Mouse (Mus musculus) hindbrain, embryonic 12.5 days (tissue): Measurements from ENCODE around the gene Ptpa. TPM values are rescaled to one million over a fixed set of nuclear protein-coding genes. Genes with fewer than 3 reads are reported as not detected.

ENCODE experiments used
- ATAC-seq: fragments of 200-750 bp; cut with Nextera tagmentation; 2 replicates; pipeline ENCODE4 v1.8.0; 2017; ENCODE audit warnings: moderate TSS enrichment; ENCODE audit not compliant: low FRiP score
- H3K27ac ChIP-seq: fragments of 300-500 bp; sonication (generic); 2 replicates; pipeline ENCODE4 v1.5.1; 2016; ENCODE audit warnings: mild to moderate bottlenecking
- H3K27me3 ChIP-seq: fragments of 300-500 bp; sonication (generic); 2 replicates; pipeline ENCODE4 v1.6.1; 2016; ENCODE audit warnings: mild to moderate bottlenecking
- H3K36me3 ChIP-seq: fragments of 300-500 bp; sonication (generic); 2 replicates; pipeline ENCODE4 v1.6.1; 2016; ENCODE audit warnings: mild to moderate bottlenecking
- H3K4me1 ChIP-seq: fragments of 300-500 bp; sonication (generic); 2 replicates; pipeline ENCODE4 v1.6.1; 2016
- H3K4me2 ChIP-seq: fragments of 300-500 bp; sonication (generic); replicated peaks from 2 replicates; pipeline ENCODE4 v1.6.1; 2016; ENCODE audit warnings: mild to moderate bottlenecking
- H3K4me3 ChIP-seq: fragments of 300-500 bp; sonication (generic); 2 replicates; pipeline ENCODE4 v1.5.1; 2016; ENCODE audit warnings: mild to moderate bottlenecking
- H3K9ac ChIP-seq: fragments of 300-500 bp; sonication (generic); 2 replicates; pipeline ENCODE4 v1.6.1; 2016; ENCODE audit warnings: mild to moderate bottlenecking, moderate library complexity
- H3K9me3 ChIP-seq: fragments of 300-500 bp; sonication (generic); replicated peaks from 2 replicates; pipeline ENCODE4 v1.6.1; 2016; ENCODE audit warnings: mild to moderate bottlenecking
- WGBS: fragments of 180-500 bp; shearing (Covaris S2); methylation state at CpG from one replicate; pipeline ENCODE4 v1.1.7; 2016; 5-methylcytosine and 5-hydroxymethylcytosine counted together
- polyA plus RNA-seq: library from polyadenylated mRNA; unstranded; fragments of >200 nt; fragmentation: Nextera tagmentation; extraction: Ambion mirVana; gene quantifications from 2 replicates; pipeline ENCODE4 v1.2.1, GENCODE M21; 2016

Ptpa gene
- polyA plus RNA-seq, 1 experiment from 2014 or later, result 133 TPM

DNA sequence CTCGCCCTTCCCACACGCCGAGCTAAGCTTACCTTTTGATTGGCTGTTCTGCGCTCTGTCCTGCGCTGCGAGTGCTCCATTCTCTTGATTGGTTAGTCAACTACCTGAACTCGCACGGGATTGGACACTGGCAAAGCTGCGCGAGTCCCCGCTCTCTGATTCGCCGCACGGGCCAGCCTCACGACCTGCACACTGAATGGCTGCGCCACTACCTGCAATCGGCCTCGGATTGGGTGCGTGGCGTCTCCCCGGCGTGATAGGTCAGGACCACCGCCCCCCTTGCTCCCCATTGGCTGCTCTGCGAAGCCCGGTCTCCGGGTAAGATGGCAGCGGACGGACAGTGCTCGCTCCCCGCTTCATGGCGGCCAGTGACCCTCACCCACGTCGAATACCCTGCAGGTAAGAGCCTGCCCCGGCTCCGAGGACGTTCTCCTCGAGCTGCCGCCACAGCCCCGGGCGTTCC, 23.7 kb upstream of the Ptpa start, which contains the start of gene Dolpp1:
Gene Dolpp1 (plus strand): TSS at position 141 of the 463 bp plus-strand sequence.
- H3K9me3 ChIP-seq, result no peaks in the 10 kb centered on the region
- peak within 1 kb of the TSS; percentile 64 for H3K4me3 ChIP-seq
- H3K27ac ChIP-seq, result peak within 1 kb of the TSS; percentile 90
- whole genome bisulfite sequencing, result under 1% methylated on average over 40 of the region's 40 CpGs
- peaks cover 16% of the 10 kb centered on the region for H3K36me3 ChIP-seq
- H3K27me3 ChIP-seq, result no peaks in the 10 kb centered on the region
- ATAC-seq, result peak; percentile 99
- H3K9ac ChIP-seq, result peak within 1 kb of the TSS; percentile 88
- peak within 1 kb of the TSS; percentile 99 for H3K4me2 ChIP-seq
- H3K4me1 ChIP-seq, result peaks cover 17% of the 10 kb centered on the region

DNA sequence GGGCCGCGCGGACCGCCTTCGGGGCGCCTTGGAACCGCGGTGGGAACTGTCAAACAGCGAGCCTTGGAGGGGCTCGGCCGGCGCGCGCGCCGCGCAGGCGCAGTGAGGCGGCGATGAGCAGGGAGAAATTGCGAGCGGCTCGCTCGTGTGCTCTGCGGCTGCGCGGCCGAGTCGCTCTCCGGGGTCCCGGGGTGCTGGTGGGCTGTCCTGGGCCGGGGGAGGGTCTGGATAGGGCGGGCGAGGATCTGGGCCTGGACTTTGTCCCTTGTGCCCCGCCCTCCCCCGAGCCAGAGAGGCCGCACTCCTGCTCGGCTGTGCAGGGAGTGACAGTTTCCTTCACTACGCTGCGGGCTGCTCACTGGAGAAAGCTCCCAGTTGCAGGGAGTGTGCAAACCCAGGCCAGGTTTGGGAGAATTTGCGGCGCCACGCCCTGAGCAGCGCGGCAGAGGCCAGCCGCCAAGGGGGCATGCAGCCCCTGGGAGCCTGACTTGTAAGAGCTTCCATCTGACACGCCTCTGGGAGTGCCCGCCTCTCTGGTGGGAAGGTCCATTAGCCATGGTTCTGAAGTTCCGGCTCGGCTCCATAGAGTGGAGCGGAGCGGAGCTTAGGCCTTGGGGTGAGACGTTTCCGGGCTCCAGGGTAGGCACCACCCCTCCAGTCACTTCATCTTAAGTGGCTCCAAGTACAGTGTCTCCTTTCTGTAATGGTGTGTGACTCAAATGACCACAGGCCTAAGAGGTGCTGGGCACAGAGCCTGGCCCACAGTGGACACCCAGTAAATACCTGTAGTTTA, 23.1 kb upstream of the Ptpa start:
- Histone ChIP-seq H3K4me1 (peaks cover 17% of the 10 kb centered on the region), H3K9ac (peak overlapping the region; percentile 88), H3K4me3 (peak overlapping the region; percentile 64), H3K27me3 (no peaks in the 10 kb centered on the region), H3K27ac (peak overlapping the region; percentile 90), H3K36me3 (peaks cover 22% of the 10 kb centered on the region), H3K4me2 (peak overlapping the region; percentile 99), H3K9me3 (no peaks in the 10 kb centered on the region)
- ATAC-seq, result peak; percentile 83
- WGBS, result under 1% methylated on average over 53 of the region's 54 CpGs

DNA sequence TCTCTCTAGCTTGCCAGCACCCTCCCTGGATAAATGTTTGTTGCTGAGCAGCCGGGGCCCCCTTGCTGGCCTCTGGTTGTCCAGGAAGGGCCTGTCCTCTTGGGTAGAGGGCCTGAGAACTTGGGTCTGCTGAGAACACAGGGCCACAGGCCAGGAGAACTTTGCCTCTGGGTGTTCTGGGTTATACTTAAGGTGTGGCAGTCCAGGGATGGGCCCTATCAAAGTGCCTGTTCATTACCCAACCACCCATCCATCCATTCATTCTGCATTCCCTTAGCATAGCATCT, 22.5 kb upstream of the Ptpa start:
- H3K4me2 ChIP-seq, result peak overlapping the region; percentile 99
- no peaks in the 10 kb centered on the region for H3K27me3 ChIP-seq
- H3K9ac ChIP-seq, result peak overlapping the region; percentile 88
- H3K9me3 ChIP-seq, result no peaks in the 10 kb centered on the region
- H3K36me3 ChIP-seq, result peaks cover 26% of the 10 kb centered on the region
- ATAC-seq, result no peak
- peak overlapping the region; percentile 64 for H3K4me3 ChIP-seq
- 71% methylated on average over 1 of the region's 1 CpGs for WGBS
- H3K27ac ChIP-seq, result peak overlapping the region; percentile 90
- H3K4me1 ChIP-seq, result peaks cover 22% of the 10 kb centered on the region

DNA sequence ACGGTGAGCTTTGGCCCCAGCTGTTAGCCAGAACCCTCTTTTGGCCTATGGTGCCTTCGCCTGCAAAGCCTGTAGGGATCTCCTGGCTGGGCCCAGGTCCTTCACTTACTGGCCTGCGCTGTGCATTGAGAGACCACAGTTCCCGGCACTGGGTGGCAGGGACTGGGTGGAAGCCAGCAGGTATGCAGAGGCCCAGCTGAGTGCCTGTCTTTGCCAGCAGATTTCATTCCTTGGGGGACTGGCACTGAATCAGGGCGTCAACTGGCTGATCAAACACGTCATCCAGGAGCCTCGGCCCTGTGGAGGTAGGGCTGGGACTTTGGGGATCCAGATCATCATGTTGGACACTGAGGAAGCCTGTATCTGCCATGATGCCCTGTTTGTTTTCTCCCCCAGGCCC, 20.1 kb upstream of the Ptpa start:
- Histone ChIP-seq H3K4me3 (no peak overlapping the region), H3K27ac (no peak overlapping the region), H3K4me2 (no peak overlapping the region), H3K9me3 (no peaks in the 10 kb centered on the region), H3K27me3 (no peaks in the 10 kb centered on the region), H3K9ac (no peak overlapping the region), H3K36me3 (peaks cover 32% of the 10 kb centered on the region), H3K4me1 (peaks cover 45% of the 10 kb centered on the region)
- ATAC-seq, result no peak
- WGBS, result 91% methylated on average over 7 of the region's 7 CpGs

DNA sequence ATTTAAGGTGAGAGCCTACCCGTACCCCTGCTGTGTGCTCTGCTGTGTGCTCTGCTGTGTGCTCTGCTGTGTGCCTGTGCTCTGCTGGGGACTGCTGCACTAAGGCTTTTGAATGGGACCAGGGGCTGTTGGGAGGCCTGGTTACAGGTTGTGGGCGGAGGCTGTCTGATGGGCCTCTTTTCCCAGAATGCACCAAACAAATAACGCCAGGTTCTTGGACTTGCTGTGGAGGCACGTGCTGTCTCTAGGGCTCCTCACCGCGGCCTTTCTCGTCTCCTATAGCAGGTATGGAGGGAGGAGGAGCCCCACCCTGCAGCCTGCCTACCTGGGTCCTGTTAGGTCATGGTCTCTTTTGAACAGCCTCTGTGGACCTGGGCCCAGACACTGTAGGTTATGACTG, 19.6 kb upstream of the Ptpa start:
- Histone ChIP-seq H3K4me3 (no peak overlapping the region), H3K27me3 (no peaks in the 10 kb centered on the region), H3K36me3 (peaks cover 36% of the 10 kb centered on the region), H3K9ac (no peak overlapping the region), H3K4me2 (no peak overlapping the region), H3K27ac (no peak overlapping the region), H3K9me3 (no peaks in the 10 kb centered on the region), H3K4me1 (peaks cover 48% of the 10 kb centered on the region)
- ATAC-seq, result no peak
- 88% methylated on average over 7 of the region's 7 CpGs for WGBS

DNA sequence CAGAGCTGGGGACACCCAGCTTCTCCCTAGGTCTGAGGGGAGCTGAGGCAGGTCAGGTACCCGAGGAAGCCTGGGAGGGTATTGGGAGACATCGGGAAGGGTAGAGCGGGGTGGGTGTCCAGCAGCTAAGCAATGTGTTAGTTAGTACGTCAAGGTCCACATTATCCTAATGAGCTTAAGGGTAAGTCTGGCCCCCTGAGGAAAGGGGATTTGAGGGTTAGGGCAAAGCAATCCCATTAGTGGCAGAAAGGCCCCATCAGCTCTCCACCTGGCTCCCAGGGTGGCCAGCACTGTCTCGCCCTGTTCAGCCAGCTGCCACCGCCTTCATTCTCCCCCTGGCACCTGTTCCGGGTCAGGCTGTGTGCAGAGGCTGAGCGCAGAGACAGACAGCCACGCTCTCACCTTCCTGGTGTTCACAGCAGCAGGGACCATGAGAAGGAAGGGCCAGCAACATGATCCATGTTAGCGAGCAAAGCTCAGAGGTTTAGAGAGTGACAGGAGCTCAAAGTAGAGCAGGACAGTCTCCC, 17.8 kb upstream of the Ptpa start:
- ATAC-seq, result no peak
- Histone ChIP-seq H3K27me3 (no peaks in the 10 kb centered on the region), H3K9me3 (no peaks in the 10 kb centered on the region), H3K27ac (no peak overlapping the region), H3K4me3 (no peak overlapping the region), H3K36me3 (peaks cover 46% of the 10 kb centered on the region), H3K4me1 (peaks cover 43% of the 10 kb centered on the region), H3K4me2 (no peak overlapping the region), H3K9ac (no peak overlapping the region)
- 72% methylated on average over 10 of the region's 10 CpGs for WGBS

DNA sequence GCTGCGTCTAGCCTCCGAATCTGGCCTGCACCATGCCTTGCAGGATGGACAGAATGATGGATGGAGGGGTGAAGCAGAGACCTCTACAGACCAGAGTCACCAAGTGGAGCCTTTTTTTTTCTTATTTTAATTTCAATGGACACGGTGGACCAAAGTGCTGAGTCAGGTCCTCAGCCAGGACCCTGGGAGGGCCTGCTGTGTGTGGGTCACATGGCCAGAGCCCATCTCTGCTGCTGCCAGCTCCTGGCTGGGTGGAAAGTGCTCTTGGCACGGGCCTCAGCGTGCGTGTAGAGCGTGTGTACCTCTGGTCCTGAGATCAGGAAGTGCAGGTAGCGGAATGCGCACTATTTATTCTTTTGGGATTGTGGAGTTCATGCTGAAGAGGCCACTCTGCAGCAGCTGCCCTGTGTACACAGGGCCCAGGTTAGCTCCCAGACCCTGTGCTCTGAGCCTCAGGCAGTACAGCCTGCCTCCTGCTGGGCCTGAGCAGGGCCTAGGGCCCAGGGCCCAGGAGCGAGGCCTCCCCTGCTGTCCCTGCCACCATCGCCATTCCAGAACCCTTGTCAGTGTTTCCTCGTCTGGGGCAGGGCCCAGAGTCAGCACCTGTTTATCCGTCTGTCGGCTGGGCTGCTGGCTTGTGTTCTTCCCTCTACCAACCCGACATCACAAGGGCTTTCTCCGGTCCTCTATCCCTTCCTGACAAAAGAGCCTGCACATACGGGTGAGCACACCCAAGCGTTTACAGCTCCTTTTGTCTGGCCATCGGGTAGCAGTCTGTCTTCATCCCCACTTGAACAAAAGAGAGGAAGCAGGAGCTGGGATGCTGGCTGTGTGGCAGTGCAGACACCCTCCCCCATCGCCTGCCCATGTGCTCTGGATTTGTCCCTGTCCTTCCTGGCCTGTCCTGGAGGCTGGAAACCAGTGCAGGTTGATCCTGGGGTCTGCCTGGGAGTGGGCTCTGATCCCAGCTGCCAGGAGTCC, 16.4 kb upstream of the Ptpa start:
- Histone ChIP-seq H3K4me3 (no peak overlapping the region), H3K36me3 (peaks cover 55% of the 10 kb centered on the region), H3K9me3 (no peaks in the 10 kb centered on the region), H3K9ac (peak overlapping the region; percentile 13), H3K27me3 (no peaks in the 10 kb centered on the region), H3K27ac (peak overlapping the region; percentile 83), H3K4me2 (no peak overlapping the region; the same call in 1 of the 2 replicates), H3K4me1 (peaks cover 33% of the 10 kb centered on the region)
- 27% methylated on average over 20 of the region's 20 CpGs for WGBS
- peak; percentile 69 for ATAC-seq

DNA sequence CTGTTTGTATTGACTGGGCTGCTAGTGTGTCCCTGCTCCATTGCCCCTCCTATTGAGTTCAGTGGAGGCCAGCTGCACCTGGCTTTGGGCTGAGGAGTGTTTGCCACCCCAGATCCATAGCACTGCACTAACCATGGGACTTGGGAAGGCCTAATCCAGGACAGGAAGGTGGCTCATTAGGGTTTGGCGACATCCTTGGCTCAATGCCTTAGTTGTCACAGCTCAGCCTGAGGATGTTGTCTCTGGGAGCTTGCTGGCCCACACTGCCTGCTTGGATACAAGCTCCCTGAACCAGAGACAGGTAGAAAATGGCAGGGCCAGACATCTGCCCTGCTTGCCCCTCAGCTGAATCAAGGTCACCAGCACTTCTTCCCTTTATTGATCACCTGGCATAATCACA, 14.3 kb upstream of the Ptpa start:
- Histone ChIP-seq H3K9me3 (no peaks in the 10 kb centered on the region), H3K27me3 (no peaks in the 10 kb centered on the region), H3K36me3 (peaks cover 65% of the 10 kb centered on the region), H3K9ac (no peak overlapping the region), H3K27ac (no peak overlapping the region), H3K4me1 (peaks cover 33% of the 10 kb centered on the region), H3K4me3 (no peak overlapping the region), H3K4me2 (no peak overlapping the region)
- WGBS, result 100% methylated on average over 1 of the region's 1 CpGs
- no peak for ATAC-seq

DNA sequence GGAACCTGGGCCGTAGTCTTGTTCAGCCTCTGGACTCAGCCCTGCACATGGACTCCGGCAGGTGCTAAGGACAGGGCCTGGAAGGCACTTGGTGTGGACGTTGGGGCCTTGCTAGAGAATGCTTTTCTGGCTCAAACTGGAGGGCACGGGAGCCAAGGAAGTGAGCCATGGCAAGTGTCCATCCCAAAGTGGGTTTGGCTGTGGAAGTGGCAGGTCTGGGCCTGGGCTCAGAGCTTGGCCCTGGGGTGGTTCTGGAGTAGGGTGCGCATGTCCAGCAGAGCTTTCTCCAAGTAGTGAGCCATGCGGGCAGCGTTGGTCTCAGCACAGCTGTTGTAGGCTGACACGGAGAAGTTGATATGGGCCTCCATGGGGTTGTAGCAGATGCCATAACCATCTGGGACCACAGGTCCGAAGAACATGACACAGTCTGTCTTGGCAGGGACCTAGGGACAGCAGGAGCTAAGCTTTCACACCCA, 13.4 kb upstream of the Ptpa start:
- no peaks in the 10 kb centered on the region for H3K9me3 ChIP-seq
- H3K9ac ChIP-seq, result no peak overlapping the region
- no peak overlapping the region for H3K4me2 ChIP-seq
- H3K4me1 ChIP-seq, result peaks cover 33% of the 10 kb centered on the region
- 89% methylated on average over 9 of the region's 9 CpGs for WGBS
- no peak overlapping the region for H3K27ac ChIP-seq
- peaks cover 65% of the 10 kb centered on the region for H3K36me3 ChIP-seq
- no peak overlapping the region for H3K4me3 ChIP-seq
- no peaks in the 10 kb centered on the region for H3K27me3 ChIP-seq
- no peak for ATAC-seq

DNA sequence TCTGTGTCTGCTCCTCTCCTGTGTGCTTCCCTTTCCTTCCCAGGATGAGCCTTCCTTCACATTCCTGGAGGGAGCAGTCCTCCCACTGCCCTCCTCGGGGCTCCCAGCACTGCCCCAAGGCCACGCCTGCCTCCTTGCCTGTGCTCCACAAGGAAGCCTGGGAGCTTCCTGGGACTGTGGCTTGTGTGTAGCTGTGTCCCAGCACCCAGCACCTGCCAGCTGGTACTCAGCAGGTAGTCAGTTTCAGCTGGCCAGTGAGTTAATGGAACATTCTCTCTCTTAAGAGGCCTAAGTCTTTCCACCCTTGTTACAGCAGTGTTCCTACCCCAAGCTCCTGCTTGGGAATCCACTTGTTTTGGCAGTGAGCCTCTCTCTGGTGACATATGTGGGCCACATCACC, 13.0 kb upstream of the Ptpa start:
- Histone ChIP-seq H3K9me3 (no peaks in the 10 kb centered on the region), H3K27me3 (no peaks in the 10 kb centered on the region), H3K4me3 (no peak overlapping the region), H3K27ac (no peak overlapping the region), H3K36me3 (peaks cover 65% of the 10 kb centered on the region), H3K9ac (no peak overlapping the region), H3K4me1 (peaks cover 33% of the 10 kb centered on the region), H3K4me2 (no peak overlapping the region)
- no peak for ATAC-seq
- WGBS, result 64% methylated on average over 2 of the region's 2 CpGs

DNA sequence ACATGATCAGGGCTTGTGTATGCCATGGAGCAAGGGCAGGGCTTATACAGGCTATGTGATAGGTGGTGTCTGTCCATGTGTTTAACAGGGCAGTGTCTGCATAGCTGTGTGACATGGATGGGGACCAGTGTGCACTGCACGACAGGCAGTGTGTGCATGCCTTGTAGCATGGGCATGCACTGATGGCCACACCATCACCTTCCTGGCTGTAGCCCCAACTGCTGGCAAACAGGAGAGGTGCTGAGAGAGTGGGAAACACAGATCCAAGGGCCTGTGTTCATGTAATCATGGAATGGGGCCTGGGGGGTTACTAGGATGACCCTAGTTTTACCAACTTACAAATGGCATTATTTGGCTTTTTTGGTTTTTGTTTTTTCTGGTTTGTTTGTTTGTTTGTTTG, 12.0 kb upstream of the Ptpa start:
- H3K4me1 ChIP-seq, result peaks cover 22% of the 10 kb centered on the region
- no peak overlapping the region for H3K4me3 ChIP-seq
- no peak for ATAC-seq
- no peaks in the 10 kb centered on the region for H3K9me3 ChIP-seq
- H3K4me2 ChIP-seq, result no peak overlapping the region
- peaks cover 72% of the 10 kb centered on the region for H3K36me3 ChIP-seq
- H3K9ac ChIP-seq, result no peak overlapping the region
- H3K27me3 ChIP-seq, result no peaks in the 10 kb centered on the region
- WGBS, result 90% methylated on average over 1 of the region's 1 CpGs
- H3K27ac ChIP-seq, result no peak overlapping the region

DNA sequence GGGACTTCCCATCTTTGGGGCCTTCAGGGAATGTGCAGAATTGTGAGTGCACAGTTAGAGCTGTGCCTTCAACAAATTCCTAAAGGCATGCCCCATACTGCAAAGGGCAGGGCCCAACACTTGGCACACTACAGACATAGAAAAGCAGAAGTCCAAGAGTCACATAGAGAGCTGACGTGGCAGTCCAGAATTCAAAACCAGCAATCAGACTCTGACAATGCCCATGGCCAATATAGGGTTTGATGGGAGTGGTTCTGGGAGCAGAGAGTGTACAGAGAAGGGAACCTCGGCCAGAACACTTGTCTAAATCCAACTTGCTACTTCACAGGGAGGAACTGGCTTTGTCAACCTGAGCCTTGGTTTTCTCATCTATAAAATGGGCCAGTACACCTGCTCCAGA, 8.6 kb upstream of the Ptpa start:
- no peak overlapping the region for H3K9ac ChIP-seq
- ATAC-seq, result no peak
- no peak overlapping the region for H3K4me3 ChIP-seq
- H3K27me3 ChIP-seq, result no peaks in the 10 kb centered on the region
- no peak overlapping the region for H3K4me2 ChIP-seq
- no peaks in the 10 kb centered on the region for H3K9me3 ChIP-seq
- 87% methylated on average over 2 of the region's 2 CpGs for WGBS
- H3K4me1 ChIP-seq, result no peaks in the 10 kb centered on the region
- no peak overlapping the region for H3K27ac ChIP-seq
- peaks cover 83% of the 10 kb centered on the region for H3K36me3 ChIP-seq
